Mouse (Mus musculus) MEL-GATA-1-ER (cell line): ENCODE measurements around the gene Gm13084.
"Not testable (repeated sequence)": the region's sequence is repeated elsewhere in the genome, so short reads cannot be mapped to it uniquely, and the experiment has no call there.

Experiments
- DNase-seq: peaks from one replicate; pipeline ENCODE4 v3.0.0-alpha.2; 2012; ENCODE audit warnings: low read depth; ENCODE audit errors: extremely low read depth

The Gm13084 gene

DNA sequence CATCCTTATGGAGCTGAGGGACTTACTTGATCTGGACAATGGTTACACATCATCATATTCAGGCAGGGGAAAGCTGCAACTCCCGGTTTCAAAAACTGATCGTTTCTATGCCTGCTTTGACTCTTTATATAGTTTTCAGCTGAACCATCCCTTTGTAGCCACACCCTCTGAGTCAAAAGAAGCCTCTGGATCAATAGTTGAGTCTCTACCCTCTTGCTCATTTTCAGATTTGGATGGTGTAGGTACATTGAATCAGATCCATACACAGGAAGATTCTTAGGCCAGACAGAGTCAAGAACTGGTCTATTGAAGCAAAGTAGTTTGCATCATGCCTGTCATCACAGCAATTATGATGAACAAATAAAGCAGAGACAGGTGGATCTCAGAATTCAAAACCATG is at the start of gene Gm13084:
Gene Gm13084, minus strand, starts transcription at position 101 of the 400 bp plus-strand sequence.
- DNase-seq: no peak

DNA sequence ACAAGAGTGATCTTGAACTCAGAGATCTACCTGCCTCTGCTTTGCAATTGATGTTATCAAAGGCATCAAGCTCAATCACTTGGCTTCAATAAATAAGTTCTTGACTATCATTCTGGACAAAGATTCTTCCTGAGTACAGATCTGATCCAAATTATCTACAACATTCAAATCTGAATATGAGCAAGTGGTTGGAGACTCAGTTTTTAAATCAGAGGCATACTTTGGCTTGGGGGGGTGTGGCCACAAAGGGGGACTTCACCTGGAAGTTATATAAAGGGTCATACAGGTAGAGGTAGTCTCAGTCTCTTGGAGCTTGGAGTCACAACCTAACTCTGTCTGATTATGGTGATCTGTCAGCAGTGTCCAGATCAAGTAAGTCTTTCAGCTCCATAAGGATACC is 30.3 kb upstream of the Gm13084 start, which contains the start of gene Gm13103:
Gene Gm13103, plus strand, starts transcription at position 301 of the 400 bp plus-strand sequence.
- DNase-seq: not testable (repeated sequence)

DNA sequence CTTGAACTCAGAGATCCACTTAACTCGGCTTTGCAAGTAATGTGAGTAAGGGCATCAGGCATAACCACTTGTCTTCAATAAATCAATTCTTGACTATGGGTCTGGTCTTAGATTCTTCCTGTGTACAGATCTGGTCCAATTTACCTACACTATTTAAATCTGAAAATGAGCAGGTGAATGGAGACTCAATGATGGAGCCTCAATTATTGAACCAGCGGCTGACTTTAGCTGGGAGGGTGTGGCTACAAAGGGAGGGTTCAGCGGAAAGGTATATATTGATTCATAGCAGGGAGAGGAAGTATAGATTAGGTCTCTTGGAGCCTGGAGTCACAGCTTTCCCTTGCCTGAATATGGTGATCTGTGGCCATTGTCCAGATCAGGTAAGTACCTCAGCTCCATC is 26.8 kb downstream of the Gm13084 start, which contains the start of gene Gm13023:
Gene Gm13023, plus strand, starts transcription at position 301 of the 400 bp plus-strand sequence.
- not testable (repeated sequence) for DNase-seq
